Mouse (Mus musculus) midbrain, embryonic 14.5 days (tissue): ENCODE measurements around the gene Hist1h2ai. TPM values are rescaled to one million over a fixed set of nuclear protein-coding genes. Genes with fewer than 3 reads are reported as not detected.
"Not testable (repeated sequence)": the region's sequence is repeated elsewhere in the genome, so short reads cannot be mapped to it uniquely, and the experiment has no call there.

ENCODE experiments used
- ATAC-seq: fragments of 200-750 bp; cut with Nextera tagmentation; 2 replicates; pipeline ENCODE4 v1.8.0; 2017; ENCODE audit warnings: moderate number of reproducible peaks, moderate library complexity; ENCODE audit not compliant: low FRiP score, low TSS enrichment
- DNase-seq: peaks from one replicate; pipeline ENCODE4 v3.0.0-alpha.2; 2015
- H3K27ac ChIP-seq: fragments of 300-500 bp; sonication (generic); replicated peaks from 2 replicates; pipeline ENCODE4 v1.5.1; 2014; ENCODE audit warnings: mild to moderate bottlenecking, low read depth, low read length, moderate library complexity
- H3K27me3 ChIP-seq: fragments of 300-500 bp; sonication (generic); 2 replicates; pipeline ENCODE4 v1.6.1; 2014; ENCODE audit warnings: low read length, control low read depth, mixed read lengths; ENCODE audit not compliant: control insufficient read depth, insufficient read depth
- H3K36me3 ChIP-seq: fragments of 300-500 bp; sonication (generic); 2 replicates; pipeline ENCODE4 v1.6.1; 2014; ENCODE audit warnings: low read length, control low read depth; ENCODE audit not compliant: control insufficient read depth, insufficient read depth
- H3K4me1 ChIP-seq: fragments of 300-500 bp; sonication (generic); 2 replicates; pipeline ENCODE4 v1.6.1; 2014; ENCODE audit warnings: mild to moderate bottlenecking, antibody characterized with exemption, low read length, control low read depth; ENCODE audit not compliant: control insufficient read depth, insufficient read depth
- H3K4me2 ChIP-seq: fragments of 300-500 bp; sonication (generic); 2 replicates; pipeline ENCODE4 v1.6.1; 2014; ENCODE audit warnings: mild to moderate bottlenecking, low read length, moderate library complexity
- H3K4me3 ChIP-seq: fragments of 300-500 bp; sonication (generic); replicated peaks from 2 replicates; pipeline ENCODE4 v1.5.1; 2014; ENCODE audit warnings: low read depth, low read length
- H3K9ac ChIP-seq: fragments of 300-500 bp; sonication (generic); replicated peaks from 2 replicates; pipeline ENCODE4 v1.6.1; 2014; ENCODE audit warnings: mild to moderate bottlenecking, low read length, moderate library complexity
- H3K9me3 ChIP-seq: fragments of 300-500 bp; sonication (generic); 2 replicates; pipeline ENCODE4 v1.6.1; 2016; ENCODE audit warnings: low read length, control low read depth, mixed read lengths; ENCODE audit not compliant: control insufficient read depth
- WGBS: fragments of 180-500 bp; shearing (Covaris S2); extraction: QIAGEN DNeasy Blood & Tissue Kit; methylation state at CpG from one replicate; pipeline ENCODE4 v1.1.7; 2014; 5-methylcytosine and 5-hydroxymethylcytosine counted together
- polyA plus RNA-seq: library from polyadenylated mRNA; unstranded; fragments of >200 nt; fragmentation: Nextera tagmentation; extraction: Ambion mirVana; gene quantifications from 2 replicates; pipeline ENCODE4 v1.2.1, GENCODE M21; 2014

The Hist1h2ai gene
- polyA plus RNA-seq, 1 experiment from 2014 or later, result 13.6 TPM

GRCm38 (mm10) chr13:21722993-21723836 lies 7.0 kb downstream of the Hist1h2ai start:
- ATAC-seq, result no peak
- no peak for DNase-seq
- Histone ChIP-seq H3K27me3 (no peaks in the 10 kb centered on the region), H3K4me3 (no peak overlapping the region), H3K36me3 (no peaks in the 10 kb centered on the region), H3K9me3 (no peaks in the 10 kb centered on the region), H3K9ac (no peak overlapping the region), H3K4me2 (peak overlapping the region; percentile 64; the same call in 1 of the 2 replicates), H3K27ac (no peak overlapping the region), H3K4me1 (peaks cover 26% of the 10 kb centered on the region)
- 22% methylated on average over 5 of the region's 5 CpGs for WGBS

DNA sequence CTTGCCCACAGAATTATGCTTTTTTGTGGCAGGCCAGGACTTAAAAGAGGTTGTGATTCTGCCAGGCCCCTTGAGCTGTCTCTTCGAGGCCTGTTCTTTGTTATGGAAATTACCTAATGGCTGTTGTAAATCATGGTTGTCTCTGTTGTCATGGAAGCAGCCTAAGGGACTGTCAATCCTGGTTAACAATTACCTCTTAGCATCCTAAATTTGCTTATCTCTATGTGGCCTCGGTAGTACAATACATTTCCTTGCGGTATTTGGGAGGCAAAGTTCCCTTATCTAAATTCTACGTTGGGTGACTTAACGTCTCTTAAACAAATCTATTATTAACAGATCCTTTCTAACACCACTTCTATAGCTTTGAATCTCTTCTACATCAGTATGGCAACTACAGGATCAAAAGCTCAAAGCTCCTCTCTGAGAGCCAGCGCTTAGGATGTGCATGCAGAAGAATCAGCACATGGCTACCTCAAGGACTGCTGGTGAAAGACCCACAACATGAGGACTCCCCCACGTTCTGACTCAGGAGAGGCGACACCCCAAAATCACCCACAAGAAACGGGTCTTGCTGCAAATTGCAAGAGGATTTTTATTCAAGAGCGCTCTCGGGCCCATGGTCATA lies 11.8 kb downstream of the Hist1h2ai start:
- no peaks in the 10 kb centered on the region for H3K27me3 ChIP-seq
- no peaks in the 10 kb centered on the region for H3K36me3 ChIP-seq
- H3K27ac ChIP-seq, result peak overlapping the region; percentile 52
- peak; percentile 75 for ATAC-seq
- peak; percentile 69 for DNase-seq
- no peak overlapping the region for H3K4me3 ChIP-seq
- no peak overlapping the region for H3K9ac ChIP-seq
- WGBS, result 25% methylated on average over 11 of the region's 11 CpGs
- H3K9me3 ChIP-seq, result no peaks in the 10 kb centered on the region
- peak overlapping the region; percentile 15; the same call in 1 of the 2 replicates for H3K4me2 ChIP-seq
- peaks cover 12% of the 10 kb centered on the region; the same call in 1 of the 2 replicates for H3K4me1 ChIP-seq

GRCm38 (mm10) chr13:21729544-21729943 lies 13.3 kb downstream of the Hist1h2ai start:
- ATAC-seq, result no peak
- peaks cover 12% of the 10 kb centered on the region; the same call in 1 of the 2 replicates for H3K4me1 ChIP-seq
- no peak overlapping the region for H3K9ac ChIP-seq
- H3K27me3 ChIP-seq, result no peaks in the 10 kb centered on the region
- DNase-seq, result no peak
- no peak overlapping the region for H3K27ac ChIP-seq
- 81% methylated on average over 1 of the region's 1 CpGs for WGBS
- H3K4me2 ChIP-seq, result no peak overlapping the region
- H3K4me3 ChIP-seq, result no peak overlapping the region
- no peaks in the 10 kb centered on the region for H3K9me3 ChIP-seq
- H3K36me3 ChIP-seq, result no peaks in the 10 kb centered on the region

DNA sequence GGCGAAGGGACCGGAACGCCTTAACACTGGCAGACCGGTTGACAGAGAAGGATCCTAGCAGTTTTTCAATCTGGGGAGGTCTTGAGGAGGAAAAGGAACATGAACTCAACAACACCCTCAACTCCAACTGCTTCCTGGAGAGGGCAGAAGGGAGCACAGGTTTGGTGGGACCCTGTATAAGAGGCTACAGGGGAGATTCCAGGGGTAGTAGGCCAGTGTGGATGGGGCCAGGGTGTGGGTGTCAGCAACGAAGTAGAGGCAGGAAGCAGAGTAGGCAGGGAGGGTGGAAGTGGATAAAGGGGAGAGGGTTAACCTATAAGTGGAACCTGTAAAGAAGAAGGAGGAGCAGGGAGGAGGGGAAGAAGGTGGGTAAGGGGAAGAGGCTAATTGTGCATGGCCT lies 17.2 kb downstream of the Hist1h2ai start:
- H3K36me3 ChIP-seq, result no peaks in the 10 kb centered on the region
- H3K4me2 ChIP-seq, result 0 out of 2 replicates have a peak overlapping the region, but pooled peaks have one; percentile 73
- H3K9ac ChIP-seq, result no peak overlapping the region
- ATAC-seq (peak; percentile 9; the same call in 1 of the 2 replicates), DNase-seq (no peak)
- no peaks in the 10 kb centered on the region for H3K27me3 ChIP-seq
- peak overlapping the region; percentile 97 for H3K27ac ChIP-seq
- WGBS, result 62% methylated on average over 5 of the region's 5 CpGs
- H3K4me3 ChIP-seq, result no peak overlapping the region
- H3K9me3 ChIP-seq, result no peaks in the 10 kb centered on the region
- H3K4me1 ChIP-seq, result peaks cover 14% of the 10 kb centered on the region; the same call in 1 of the 2 replicates

- no peaks in the 10 kb centered on the region for H3K36me3 ChIP-seq
- under 1% methylated on average over 21 of the region's 21 CpGs for WGBS
- peak overlapping the region; percentile 97 for H3K27ac ChIP-seq
- H3K9ac ChIP-seq, result peak overlapping the region; percentile 69
- H3K27me3 ChIP-seq, result no peaks in the 10 kb centered on the region
- ATAC-seq (peak; percentile 83), DNase-seq (peak; percentile 96)
- peak overlapping the region; percentile 73 for H3K4me2 ChIP-seq
- peaks cover 14% of the 10 kb centered on the region; the same call in 1 of the 2 replicates for H3K4me1 ChIP-seq
- peak overlapping the region; percentile 50 for H3K4me3 ChIP-seq
- H3K9me3 ChIP-seq, result no peaks in the 10 kb centered on the region
Observed at GRCm38 (mm10) chr13:21734010-21734905, 18.0 kb downstream of the Hist1h2ai start.

GRCm38 (mm10) chr13:21734906-21735767 lies 18.9 kb downstream of the Hist1h2ai start, which contains the start of gene Hist1h4j:
Gene Hist1h4j, plus strand, starts transcription at chr13:21735064.
- under 1% methylated on average over 37 of the region's 56 CpGs for WGBS
- not testable (repeated sequence) for H3K27me3 ChIP-seq, H3K9me3 ChIP-seq, H3K36me3 ChIP-seq
- peak within 1 kb of the TSS; percentile 97 for H3K27ac ChIP-seq
- peaks cover 14% of the 10 kb centered on the region; the same call in 1 of the 2 replicates for H3K4me1 ChIP-seq
- peak; percentile 95 for DNase-seq
- H3K9ac ChIP-seq, result peak within 1 kb of the TSS; percentile 69
- H3K4me2 ChIP-seq, result peak within 1 kb of the TSS; percentile 73
- H3K4me3 ChIP-seq, result peak within 1 kb of the TSS; percentile 50
- ATAC-seq, result peak; percentile 88

DNA sequence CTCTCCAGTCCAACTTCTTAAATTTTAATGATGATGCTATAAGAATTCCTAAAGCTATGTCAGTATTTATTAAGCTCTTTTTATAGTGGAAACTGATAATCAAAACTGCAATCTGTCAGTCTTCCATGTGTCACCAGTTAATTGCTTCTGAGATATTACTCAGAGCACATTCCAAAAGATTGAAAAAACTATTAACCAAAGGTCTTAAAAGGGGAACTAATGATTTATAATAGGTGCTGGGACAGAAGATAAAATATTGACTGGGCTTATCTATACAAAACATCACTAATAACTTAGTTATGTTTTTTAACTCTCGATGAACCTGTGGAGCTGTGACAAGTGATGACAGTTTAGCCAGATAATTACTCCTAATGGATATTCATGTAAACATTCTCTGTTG lies 28.8 kb downstream of the Hist1h2ai start:
- H3K27me3 ChIP-seq, result no peaks in the 10 kb centered on the region
- peaks cover 19% of the 10 kb centered on the region for H3K4me1 ChIP-seq
- no peak overlapping the region for H3K4me2 ChIP-seq
- no peak overlapping the region for H3K27ac ChIP-seq
- H3K9me3 ChIP-seq, result no peaks in the 10 kb centered on the region
- DNase-seq (no peak), ATAC-seq (no peak)
- no peak overlapping the region for H3K4me3 ChIP-seq
- H3K36me3 ChIP-seq, result no peaks in the 10 kb centered on the region
- 94% methylated on average over 1 of the region's 1 CpGs for WGBS
- no peak overlapping the region for H3K9ac ChIP-seq
